Mouse (Mus musculus): ENCODE results near the gene Arhgef15.

The Arhgef15 gene

DNA sequence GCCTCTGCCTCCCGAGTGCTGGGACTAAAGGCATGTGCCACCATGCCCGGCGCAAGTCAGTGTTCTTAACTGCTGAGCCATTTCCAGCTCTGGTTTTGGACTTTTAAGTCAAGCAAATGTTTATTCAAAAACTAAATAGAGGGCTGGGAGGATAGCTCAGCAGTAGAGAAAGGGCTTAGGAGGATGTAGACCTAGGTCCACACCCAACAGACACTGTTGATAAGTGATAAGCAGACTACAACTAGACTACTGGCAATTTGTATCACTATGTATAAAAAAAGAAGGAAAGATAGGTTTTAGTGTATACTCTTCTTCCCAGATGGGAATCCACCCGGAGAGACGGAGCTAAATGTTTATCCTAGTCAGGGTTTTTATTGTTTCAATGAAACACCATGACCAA, 61.0 kb downstream of the Arhgef15 start:
- CTCF ChIA-PET = interaction anchor here (0.6 kb wide), 1 partner anchor 69 kb away, joined by 7 read pairs; no protein-coding TSS in a partner anchor

DNA sequence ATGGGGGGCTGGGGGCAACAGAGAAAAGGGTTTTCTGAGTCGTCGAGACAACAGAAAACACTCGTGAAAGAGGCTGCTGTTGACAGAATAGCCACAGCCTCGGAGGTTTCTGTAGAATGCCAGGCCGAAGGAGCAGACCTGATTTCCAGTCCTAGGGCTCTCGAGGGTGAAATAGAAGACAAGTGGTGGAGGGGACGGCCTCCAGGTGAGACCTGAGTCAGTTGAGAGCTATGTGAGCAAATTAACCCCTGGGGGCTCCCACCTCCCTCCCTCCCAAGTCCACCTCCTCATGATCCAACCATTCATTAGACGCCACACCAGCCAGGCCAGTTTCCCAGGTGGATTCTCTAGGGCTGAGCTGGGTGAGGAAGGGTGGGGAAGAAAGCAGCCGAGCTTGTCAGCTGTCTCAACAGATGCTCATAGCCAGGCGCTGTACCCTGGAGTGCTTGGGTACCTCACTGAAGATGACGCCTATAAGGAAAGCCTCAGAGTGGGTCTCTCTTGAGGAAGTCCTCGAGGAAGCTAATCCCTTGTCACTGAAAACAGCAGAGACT, 63.3 kb downstream of the Arhgef15 start:
- CTCF ChIA-PET = no interaction called here

All from spleen, embryonic (tissue).